Mouse (Mus musculus) layer of hippocampus, postnatal 14 days (tissue): ENCODE measurements at regions not wholly inside any gene's neighbourhood (a gene's known extent, or its start where the extent isn't known, plus 50 kb on each side); places are given as distances from the start of the nearest gene placed in this dataset.

ENCODE experiments used
- DNase-seq, 2 experiments: peaks; one replicate each; pipeline ENCODE4 v3.0.0; 2021 to 2022; ENCODE audit warnings: low spot score in 2 of 2, mixed read lengths in 1 of 2

DNA sequence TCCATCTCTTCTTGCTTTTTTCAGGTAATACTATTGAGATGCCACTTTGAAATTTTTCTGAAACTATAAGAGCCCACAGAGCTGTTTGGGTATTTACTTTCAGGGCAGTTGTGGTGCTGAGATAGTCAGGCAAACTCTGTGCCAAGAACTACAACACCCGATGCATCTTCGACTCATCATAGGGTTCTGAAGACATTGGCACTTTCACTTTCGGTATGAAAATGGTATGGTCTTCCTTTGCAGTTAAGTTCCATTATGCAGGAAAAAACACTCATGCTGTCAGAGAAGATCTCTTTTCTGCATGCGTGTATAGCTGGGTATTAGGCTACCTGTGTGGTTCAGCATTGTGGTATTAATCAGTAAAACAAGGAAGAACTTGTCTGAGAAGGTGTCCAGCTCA, 484.2 kb downstream of the Fat4 start:
- no peak for DNase-seq

DNA sequence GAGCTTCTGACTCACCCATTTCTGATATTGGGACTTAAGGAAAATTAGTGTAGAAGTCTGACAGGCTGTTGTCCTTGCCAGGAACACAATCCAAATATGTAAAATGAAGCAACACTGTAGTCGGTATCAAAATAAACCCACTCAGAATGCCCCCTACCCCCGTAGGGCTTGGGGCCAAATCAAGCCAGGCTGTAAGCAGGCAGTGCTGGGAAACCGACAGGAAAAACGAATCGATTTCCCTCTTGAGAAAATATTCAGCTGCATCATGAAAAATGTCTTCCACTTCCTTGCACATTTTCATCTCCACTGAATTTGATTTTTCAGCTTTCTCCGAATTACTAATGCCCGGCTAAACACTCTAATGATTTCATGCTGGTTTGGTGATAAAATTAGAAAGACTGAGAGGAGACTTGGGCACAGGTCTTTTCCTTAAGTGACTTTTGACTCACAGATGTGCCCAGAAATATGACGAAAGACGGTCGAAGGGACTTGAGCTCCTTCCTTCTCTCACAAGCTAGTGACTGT, 485.7 kb downstream of the Fat4 start:
- DNase-seq, result no peak

DNA sequence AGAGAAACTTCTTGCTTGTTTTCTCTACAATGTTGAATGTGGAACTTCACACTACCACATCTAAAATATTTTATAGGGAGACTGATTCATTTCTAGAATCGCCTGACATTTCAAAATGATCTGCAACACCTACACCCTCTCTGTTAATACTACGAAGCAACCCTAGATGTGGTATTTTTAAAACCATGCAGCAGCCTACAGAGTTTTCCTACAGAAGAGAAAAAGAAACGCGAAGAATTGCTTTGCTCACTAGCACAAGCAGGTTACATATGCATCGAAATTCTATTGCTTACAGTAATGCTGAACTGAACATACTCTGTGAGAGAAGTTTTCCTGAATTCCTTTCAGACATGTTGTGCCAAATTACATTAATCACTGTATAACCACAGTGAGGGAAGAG, 488.7 kb downstream of the Fat4 start:
- DNase-seq, result no peak

DNA sequence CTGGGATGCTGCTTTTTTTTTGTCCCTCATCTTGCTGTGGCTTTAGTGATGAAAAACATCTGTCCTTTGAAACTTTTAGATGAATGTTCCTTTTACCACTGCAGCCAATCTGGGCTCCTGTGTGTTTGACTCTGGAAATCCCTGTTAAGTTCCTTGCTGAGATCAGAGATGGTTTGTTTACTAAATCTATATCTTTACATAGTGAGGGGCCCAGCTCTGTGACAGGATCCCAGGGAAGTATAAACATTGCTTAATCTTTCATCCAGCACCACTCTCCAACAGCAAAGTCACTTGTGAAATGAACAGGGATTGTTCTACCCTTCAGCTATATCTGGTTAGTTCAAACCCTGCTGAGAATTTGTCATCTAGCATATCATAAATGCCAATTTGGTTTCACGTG, 501.8 kb downstream of the Fat4 start:
- no peak for DNase-seq

DNA sequence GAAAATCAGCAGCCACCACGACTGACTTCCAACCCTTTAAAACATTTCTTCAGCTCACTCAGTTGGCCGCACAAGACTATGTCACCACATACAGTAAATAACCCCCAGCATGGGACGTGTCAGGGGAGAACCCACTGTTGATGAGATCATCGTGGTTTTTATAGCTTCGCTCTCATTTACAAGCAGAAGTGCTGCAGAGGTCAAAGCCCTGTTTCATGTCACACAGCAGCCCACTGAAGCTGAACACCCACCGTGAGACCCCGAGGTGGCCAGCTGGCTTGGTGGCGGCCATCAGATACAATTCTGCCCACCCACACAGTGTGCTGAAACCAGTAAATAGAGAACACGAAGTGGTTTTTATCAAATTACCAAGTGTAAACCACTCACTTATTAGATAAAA, 503.7 kb downstream of the Fat4 start:
- no peak for DNase-seq

DNA sequence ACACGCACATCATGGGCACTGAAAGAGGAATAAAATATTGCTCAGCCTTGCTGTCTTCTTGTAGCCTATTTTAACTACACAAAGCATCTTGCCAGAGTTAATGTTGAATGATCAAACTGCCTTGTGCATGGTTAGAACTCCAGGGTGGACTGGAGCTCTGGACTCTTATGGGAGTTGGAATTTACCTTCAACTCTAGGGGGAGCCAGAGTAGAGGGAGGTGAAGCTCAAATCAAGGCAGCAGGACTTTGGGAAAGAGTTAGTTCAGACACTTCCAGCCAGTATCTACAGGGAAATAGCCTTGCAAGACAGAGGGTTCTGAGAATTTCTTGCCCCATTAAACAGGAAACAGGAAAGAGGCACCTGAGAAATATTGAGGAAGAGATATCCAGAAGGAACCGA, 505.3 kb downstream of the Fat4 start:
- DNase-seq, result no peak

GRCm38 (mm10) chr3:39396672-39397071, 509.9 kb downstream of the Fat4 start:
- no peak for DNase-seq

- DNase-seq, result no peak
Measured at GRCm38 (mm10) chr3:39397255-39397654, 510.5 kb downstream of the Fat4 start.

DNA sequence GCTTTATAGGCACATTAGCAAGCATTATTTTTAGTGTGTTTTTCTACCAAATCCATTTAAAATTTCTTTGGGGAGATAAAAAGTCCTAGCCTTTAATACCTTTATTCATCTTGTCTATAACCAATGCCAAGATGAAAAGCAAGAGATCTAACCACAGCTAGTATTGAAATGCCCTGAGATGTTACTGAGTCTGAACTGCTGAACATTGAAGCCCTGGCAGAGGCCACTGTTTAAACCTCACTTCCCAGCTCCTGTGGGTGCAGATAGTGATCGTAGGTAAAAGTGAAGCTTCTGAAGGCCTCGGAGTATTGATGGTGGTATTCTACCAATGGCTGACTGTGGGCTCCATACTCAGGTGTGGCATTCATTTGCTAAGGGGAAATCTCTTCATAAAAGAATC, 510.9 kb downstream of the Fat4 start:
- DNase-seq, result no peak

GRCm38 (mm10) chr3:39424778-39425642, 538.3 kb downstream of the Fat4 start:
- DNase-seq, result peak in 1 of 2 experiments; percentile 52

- no peak for DNase-seq
Measured at GRCm38 (mm10) chr3:39425643-39426016, 538.9 kb downstream of the Fat4 start.

DNA sequence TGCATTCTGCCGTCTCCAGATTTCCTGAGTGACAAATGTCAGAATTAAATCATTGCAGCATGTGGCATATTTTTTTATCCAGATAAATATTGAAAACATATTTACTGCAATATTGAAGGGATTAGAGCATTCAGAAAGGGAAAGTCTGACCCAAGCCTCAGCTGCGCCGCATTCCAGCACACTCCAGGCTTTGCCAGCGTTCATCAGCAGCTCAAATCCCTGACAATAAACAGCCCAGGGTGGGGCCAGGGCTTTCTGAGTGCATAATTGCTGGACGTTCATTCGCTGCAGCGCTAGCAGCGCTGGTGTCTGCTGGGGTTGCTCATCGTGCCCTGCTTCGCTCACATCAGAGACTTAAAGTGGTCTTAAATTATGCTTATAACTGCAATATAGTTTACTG, 556.6 kb downstream of the Fat4 start:
- peak; percentile 18 to 51 for DNase-seq

- no peak for DNase-seq
Measured at GRCm38 (mm10) chr3:39455650-39456049, 568.9 kb downstream of the Fat4 start.

- peak in 1 of 2 experiments; percentile 42 for DNase-seq
Measured at GRCm38 (mm10) chr3:39460183-39460888, 573.6 kb downstream of the Fat4 start.

- DNase-seq, result no peak
Measured at GRCm38 (mm10) chr3:39461561-39461960, 574.8 kb downstream of the Fat4 start.

DNA sequence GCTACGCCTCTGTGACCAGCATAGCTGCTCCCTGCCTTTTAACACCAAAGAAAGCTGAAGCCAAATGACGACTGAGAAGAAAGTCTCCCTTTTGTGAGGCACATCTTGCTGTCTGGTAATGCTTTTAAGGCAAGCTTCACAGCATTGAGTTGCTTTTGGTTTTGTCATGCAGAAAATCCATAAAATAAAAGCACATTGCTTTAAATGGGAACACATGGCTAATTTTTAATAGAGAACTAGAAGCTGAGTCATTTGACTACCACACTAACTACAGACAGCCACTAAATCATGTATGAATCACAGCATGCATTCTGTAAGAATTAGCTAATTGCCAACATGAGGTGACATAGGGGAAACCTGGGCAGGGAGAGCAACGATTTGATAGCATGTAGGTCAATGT, 579.1 kb downstream of the Fat4 start:
- DNase-seq, result no peak

DNA sequence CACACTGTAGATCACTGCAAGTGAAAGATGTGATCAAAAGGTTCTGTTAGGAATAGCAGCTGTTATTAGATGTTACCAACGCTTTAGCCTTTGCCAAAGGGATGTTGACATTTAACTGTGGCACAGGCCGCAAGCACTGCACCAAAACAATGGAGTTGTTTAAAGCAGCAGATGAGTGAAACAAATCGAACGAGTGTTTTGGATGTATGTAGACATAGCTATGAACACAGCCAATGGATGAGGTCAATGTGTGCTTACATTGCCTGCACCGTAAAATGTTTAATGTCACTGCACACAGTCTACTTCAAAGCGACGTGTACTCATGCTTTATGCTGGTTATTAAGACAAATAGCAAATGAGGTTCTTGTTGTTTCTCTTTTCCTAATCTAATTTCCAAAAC, 602.7 kb downstream of the Fat4 start:
- no peak for DNase-seq

DNA sequence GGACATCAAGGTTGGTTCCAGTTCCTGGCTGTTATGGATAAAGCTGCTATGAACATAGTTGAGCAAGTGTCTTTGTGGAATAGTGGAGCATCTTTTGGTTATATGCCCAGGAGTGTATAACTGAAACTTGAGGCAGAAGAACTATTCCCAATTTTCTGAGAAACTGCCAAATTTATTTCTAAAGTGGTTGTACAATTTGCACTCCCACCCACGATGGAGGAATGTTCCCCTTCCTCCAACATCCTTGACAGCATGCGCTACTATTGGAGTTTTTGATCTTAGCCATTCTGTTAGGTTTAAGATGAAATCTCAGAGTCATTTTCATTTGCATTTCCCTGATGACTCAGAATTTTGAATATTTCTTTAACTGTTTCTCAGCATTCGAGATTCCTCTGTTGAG, 607.6 kb downstream of the Fat4 start:
- DNase-seq, result peak in 1 of 2 experiments; percentile 39

GRCm38 (mm10) chr3:39528087-39528486, 641.3 kb downstream of the Fat4 start:
- DNase-seq, result no peak

DNA sequence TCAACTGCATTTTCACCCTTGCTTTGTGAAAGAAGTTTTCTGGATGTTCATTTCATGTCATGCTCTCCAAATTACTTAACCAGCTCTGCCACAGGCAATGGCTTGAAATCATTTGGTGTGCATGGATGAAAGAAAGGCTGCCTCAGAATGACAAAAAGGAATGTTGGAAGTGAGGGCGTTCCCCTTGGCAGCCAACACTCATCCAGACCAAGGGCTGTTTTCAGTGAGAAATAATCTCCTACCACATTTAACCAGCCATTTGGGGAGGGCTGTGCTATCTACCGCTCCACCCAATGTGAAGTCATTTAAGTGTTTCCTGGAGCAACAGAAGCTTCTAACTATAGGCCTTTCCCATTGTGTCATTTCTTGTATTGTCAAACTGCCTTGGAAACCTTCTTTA, 650.8 kb downstream of the Fat4 start:
- no peak for DNase-seq

DNA sequence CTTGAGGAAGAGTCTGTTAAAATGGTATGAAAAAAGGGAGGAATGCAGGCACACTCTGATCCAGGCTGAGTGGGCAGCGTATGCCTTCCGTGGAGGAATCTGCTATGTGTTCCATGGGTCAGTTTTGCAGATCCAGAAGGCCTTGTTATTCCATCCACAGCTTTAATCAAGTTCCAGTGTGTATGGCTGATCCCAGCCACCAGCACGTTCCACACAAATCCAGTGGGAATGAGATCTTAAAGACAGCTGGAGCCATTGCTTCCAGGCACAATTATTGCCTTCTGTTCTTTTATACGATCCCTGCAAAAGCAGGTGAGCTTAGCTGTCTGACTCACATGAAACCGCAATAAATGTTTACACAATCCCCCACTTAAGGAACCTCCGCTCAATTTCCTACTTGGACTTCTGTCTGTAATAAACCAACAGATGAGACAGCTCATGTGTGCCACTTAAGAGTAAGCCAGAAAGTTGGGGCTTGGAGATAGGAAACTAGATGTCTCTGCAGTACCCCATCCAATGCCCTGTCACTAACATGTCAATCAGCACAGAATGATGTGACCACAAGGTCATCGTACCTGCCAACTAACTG, 653.9 kb downstream of the Fat4 start:
- no peak for DNase-seq

- DNase-seq, result no peak
Measured at GRCm38 (mm10) chr3:39559460-39560041, 672.8 kb downstream of the Fat4 start.
